Mouse (Mus musculus) adrenal gland, adult 2 months (tissue): ENCODE data around the gene Tmem106b. TPM values are rescaled to one million over a fixed set of nuclear protein-coding genes. Genes with fewer than 3 reads are reported as not detected.

Experiments
- polyA plus RNA-seq: library from polyadenylated mRNA; depleted of rRNA; stranded (reverse); fragments of >200 nt; gene quantifications from 2 replicates; pipeline ENCODE4 v1.2.3, GENCODE M21; 2012; rRNA removed
- total RNA-seq, 2 experiments: library from RNA; stranded (reverse); gene quantifications; 2 replicates each; pipeline ENCODE4 v1.2.3; 2021

Tmem106b gene
- total and polyA plus RNA-seq, 3 experiments, result 26.3 to 149 (median 145) TPM

Other genes with a start within 250 kb of the Tmem106b start
- gene Vwde, start 155.2 kb downstream of the Tmem106b start, total RNA-seq, result not detected
- not detected in 2 replicates for gene Vwde, start 155.2 kb downstream of the Tmem106b start, polyA plus RNA-seq